Mouse (Mus musculus) olfactory bulb, adult 2 months (tissue): ENCODE measurements around the gene Rspry1.

Source experiments
- CTCF ChIP-seq: fragments of 200-500 bp; IDR thresholded peaks from 2 replicates; pipeline ENCODE4 v1.5.1; 2012; ENCODE audit warnings: low read depth, mild to moderate bottlenecking, low read length, moderate library complexity; ENCODE audit not compliant: insufficient read depth
- POLR2A ChIP-seq: fragments of 200-500 bp; IDR thresholded peaks from 2 replicates; pipeline ENCODE4 v1.6.1; 2012; ENCODE audit warnings: mild to moderate bottlenecking, low read depth, low read length, moderate library complexity; ENCODE audit not compliant: insufficient read depth

DNA sequence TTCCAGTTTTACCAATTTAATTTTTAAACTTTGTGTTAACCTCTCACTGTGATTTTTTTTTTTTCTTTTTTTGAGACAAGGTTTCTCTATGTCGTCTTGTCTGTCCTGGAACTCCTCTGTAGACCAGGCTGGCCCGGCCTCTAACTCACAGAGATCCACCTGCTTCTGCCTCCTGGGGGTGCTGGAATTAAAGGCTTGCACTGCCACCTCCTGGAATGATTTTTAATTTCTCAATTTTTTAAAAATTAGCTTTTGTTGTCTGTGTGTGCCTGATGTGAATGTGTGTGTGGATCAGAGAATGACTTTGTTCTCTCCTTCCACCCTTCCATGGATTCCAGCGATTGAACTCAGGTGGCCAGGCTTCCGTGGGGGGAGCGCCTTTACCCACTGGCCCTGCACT, 5.3 kb downstream of the Rspry1 start:
- TF ChIP-seq CTCF (no peak), POLR2A (no peak)
